Mouse (Mus musculus) mouse trophoblast stem cell (cell line): ENCODE results near the gene Mymk.

Experiments
- in situ Hi-C, 2 experiments: fragments of 300-500 bp; cut with MseI, MboI; formaldehyde crosslinking; loops; 2 replicates in 1 of 2; 3 replicates in 1 of 2; pipeline ENCODE4 v1.15.1; 2025

Mymk gene

GRCm38 (mm10) chr2:27079152-27079584 is 7.2 kb upstream of the Mymk start, which contains the start of gene Adamtsl2:
Adamtsl2 (plus strand) TSS chr2:27079379.
- in situ Hi-C loops = loop anchor here in 1 of 2 experiments (10.0 kb wide), 1 partner anchor 156 kb away; no protein-coding TSS in a partner anchor

DNA sequence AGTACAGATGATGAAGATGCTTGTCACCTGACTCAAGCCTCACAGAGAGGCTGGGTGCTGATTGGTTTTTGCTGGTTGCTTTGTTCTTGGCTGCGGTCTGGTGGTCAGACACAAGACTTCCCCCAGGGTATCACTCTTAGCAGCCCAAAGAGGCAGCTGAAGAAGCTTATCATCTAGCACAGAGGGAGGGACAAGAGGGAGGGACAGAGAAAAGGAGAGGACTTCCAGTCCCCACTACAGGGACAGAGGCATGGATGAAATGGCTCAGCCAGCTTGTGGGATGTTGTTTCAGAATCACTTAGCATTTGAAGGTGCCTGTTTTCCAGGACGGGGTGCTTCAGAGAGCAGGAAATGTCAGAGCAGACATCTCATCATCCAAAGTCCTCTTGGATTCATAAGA is 6.3 kb upstream of the Mymk start:
- in situ Hi-C loops = loop anchor here in 1 of 2 experiments (10.0 kb wide), 1 partner anchor 156 kb away; no protein-coding TSS in a partner anchor

DNA sequence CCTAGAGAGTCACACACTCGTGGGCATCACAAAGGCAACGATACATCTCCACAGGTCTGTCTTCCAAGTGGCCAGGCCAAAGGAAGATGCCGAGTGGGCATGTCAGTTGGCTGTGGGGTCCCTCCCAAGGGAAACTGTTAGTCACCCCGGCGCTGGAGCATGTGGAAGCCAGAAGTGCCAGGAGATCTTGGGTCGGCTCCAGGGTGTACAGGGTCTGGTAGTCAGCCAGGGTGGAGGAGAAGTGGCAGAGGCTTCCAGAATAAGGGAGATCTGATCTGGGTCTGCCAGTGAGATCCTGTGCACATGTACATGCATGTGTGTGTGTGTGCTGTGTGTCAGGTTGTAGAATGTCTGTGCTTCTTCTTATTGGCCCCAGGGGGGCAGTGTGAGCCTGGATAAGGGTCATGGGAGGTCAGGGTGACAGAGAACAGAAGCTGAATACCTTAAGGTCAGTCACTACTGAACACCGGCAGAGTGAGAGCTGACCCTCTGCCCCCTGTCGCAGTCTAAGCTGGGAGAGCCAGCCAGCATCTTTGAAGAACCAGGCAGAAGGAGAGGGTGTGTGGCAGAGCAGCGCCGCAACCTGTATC is 5.8 kb upstream of the Mymk start:
- in situ Hi-C loops = loop anchor here in 1 of 2 experiments (10.0 kb wide), 1 partner anchor 157 kb away; no protein-coding TSS in a partner anchor

GRCm38 (mm10) chr2:27075485-27075884 is 3.5 kb upstream of the Mymk start:
- in situ Hi-C loops = loop anchor here in 1 of 2 experiments (10.0 kb wide), 1 partner anchor 159 kb away; no protein-coding TSS in a partner anchor

DNA sequence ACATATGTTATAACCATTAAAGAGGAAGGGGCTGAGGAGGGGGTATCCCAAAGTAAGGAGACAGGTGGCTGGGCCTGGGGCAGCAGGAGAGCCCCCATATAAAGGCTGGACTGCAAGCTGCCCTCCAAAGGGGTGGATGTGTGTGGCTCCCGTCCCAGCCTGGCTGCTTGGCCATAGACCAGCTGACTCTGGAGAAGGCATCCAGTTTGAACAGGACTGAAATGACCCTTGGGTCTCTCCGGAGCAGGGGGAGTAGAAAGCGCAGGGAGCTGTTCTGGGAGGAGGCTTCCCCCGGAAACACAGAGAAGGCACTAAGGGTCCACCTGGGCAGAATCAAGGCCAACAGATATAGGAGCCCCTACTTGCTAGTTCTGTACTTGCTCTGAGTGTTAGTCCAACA is 2.8 kb upstream of the Mymk start:
- in situ Hi-C loops = loop anchor here in 1 of 2 experiments (10.0 kb wide), 1 partner anchor 160 kb away; no protein-coding TSS in a partner anchor

GRCm38 (mm10) chr2:27073407-27073806 is 1.4 kb upstream of the Mymk start:
- in situ Hi-C loops = loop anchor here in 1 of 2 experiments (10.0 kb wide), 1 partner anchor 161 kb away; no protein-coding TSS in a partner anchor

GRCm38 (mm10) chr2:27071137-27071536 is 842 bp downstream of the Mymk start:
- in situ Hi-C loops = loop anchor here in 1 of 2 experiments (10.0 kb wide), 1 partner anchor 164 kb away; no protein-coding TSS in a partner anchor

DNA sequence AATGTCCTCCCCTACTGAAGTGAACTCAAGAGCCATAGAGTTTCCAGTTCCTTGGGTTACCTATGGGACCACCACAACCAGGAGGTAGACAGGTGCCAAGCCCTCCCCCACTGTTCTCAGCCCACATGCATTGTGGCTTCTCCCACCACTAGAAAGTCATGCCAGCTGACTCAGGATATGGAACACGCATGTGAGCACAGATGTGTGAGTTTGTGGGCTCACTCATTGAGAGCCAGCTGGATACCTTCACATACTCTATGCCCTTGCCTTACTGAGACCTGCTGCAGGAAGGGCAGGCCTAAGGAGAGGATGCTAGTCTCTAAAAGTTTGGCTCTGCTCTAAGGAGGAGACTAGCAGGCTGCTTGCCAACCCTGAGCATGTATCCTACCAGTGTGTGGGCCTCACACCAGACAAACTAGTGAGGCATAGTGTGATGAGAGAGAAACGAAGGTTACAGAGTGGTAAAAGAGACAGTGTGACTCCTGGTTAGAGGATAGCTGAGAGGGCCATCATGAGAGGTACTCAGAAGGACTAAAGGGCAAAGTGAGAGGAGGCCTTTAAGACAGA is 1.6 kb downstream of the Mymk start:
- in situ Hi-C loops = loop anchor here in 1 of 2 experiments (10.0 kb wide), 1 partner anchor 164 kb away; no protein-coding TSS in a partner anchor

- in situ Hi-C loops = loop anchor here in 1 of 2 experiments (10.0 kb wide), 1 partner anchor 165 kb away; no protein-coding TSS in a partner anchor
Observed at GRCm38 (mm10) chr2:27069646-27070045, 2.3 kb downstream of the Mymk start.

GRCm38 (mm10) chr2:27067996-27068395 is 4.0 kb downstream of the Mymk start:
- in situ Hi-C loops = no loop called here

DNA sequence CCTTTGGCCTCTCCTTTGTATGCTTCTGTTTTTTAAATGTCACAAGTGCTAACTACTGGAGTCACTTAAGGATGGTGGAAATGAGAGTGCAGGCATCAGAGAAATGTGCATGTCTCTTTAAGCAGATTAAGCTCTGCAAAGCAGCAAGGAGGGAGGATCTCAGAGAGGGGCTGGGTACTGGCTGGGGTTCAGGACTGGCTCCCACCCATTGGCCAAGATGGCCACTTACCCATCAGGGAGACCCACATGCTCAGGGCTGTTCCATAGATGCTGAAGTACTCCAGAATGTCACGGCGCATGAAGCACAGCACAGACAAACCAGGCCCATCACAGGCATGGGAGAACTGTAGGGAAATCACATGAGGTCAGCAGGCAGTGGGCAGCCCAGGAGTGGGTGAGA is 4.9 kb downstream of the Mymk start:
- in situ Hi-C loops = no loop called here

GRCm38 (mm10) chr2:27059187-27059586 is 12.8 kb downstream of the Mymk start:
- in situ Hi-C loops = no loop called here

DNA sequence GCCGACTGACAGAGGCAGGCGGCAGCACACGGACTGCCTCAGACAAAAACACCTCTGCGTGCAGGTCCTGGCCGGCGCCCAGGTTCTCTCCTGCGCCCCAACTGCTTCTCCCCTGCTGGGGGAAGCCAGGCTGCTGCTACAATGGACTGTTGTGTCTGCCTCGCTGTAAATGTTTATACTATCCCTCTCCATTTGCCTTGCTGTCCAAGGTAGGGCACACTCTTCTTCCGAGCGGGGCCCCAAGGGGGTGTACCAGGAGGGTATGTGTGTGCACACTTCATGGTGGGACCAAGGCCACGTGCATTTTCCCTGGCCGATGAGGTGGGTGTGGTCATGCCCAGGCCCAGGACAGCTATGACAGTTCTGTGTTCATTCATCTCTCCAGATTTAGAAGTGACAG is 13.2 kb downstream of the Mymk start:
- in situ Hi-C loops = no loop called here

DNA sequence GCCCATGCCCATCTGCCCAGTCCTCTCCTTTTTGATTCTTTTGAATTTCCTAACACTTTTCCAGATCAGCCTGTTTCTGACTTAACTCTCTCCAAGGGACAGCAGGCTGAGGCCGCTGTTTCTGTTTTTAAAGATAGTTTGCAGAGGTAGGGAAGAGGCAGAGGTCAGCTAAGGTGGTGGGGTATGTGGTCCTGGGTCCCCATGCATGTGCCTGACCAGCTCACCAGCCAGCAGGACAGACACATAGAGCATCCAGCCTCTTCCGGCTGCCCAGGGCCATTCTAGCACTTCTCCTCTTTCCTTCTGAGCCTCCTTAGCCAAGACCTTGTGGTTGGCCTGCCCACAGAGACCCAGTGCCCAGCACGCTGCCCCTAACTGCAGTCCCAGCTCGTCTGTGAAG is 13.7 kb downstream of the Mymk start:
- in situ Hi-C loops = no loop called here

DNA sequence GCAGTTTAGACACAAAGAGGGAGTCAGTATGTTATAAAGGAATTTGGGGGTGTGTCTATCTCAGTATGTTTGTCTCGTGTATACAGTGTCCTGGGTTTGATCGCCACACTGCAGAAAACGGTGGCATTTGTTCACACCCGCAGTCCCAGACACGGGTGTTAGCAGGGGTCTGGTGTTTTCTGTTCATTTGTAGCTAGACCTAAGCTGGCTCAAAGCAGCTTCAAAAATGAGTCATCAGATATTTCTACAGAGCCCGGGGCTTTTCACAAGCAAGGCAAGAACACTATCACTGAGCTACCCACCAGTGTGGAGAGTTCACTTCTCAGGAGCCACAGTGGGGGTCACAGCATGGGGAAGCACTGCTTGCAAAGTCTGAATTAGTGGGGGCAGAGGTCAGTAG is 22.6 kb downstream of the Mymk start:
- in situ Hi-C loops = loop anchor here (5.0 to 10.0 kb wide), 2 partner anchors 185 to 188 kb away; no protein-coding TSS in a partner anchor

GRCm38 (mm10) chr2:27045979-27046770 is 25.8 kb downstream of the Mymk start:
- in situ Hi-C loops = loop anchor here (5.0 to 10.0 kb wide), 2 partner anchors 189 to 191 kb away; no protein-coding TSS in a partner anchor

GRCm38 (mm10) chr2:27044641-27045040 is 27.3 kb downstream of the Mymk start:
- in situ Hi-C loops = loop anchor here (5.0 to 10.0 kb wide), 2 partner anchors 190 to 193 kb away; no protein-coding TSS in a partner anchor

DNA sequence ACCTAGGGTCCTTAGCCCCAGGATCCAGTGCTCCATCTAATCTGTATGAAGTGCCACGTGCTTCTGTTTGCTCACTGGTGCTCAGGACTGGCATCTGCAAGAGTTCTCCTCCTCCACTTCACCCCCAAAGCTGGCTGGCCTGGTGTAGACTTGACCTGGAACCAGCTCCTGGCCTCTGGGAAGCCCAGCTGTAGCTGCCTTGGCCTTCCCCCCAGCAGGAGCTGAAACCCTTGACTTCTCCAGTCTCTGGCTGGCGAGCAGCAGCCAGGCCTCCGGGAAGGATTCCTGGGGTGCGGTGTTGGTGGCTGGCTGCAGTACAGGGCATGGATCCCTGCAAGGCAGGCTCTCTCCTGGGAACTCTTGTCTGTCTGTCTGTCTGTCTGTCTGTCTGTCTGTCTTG is 27.8 kb downstream of the Mymk start:
- in situ Hi-C loops = loop anchor here in 1 of 2 experiments (10.0 kb wide), 1 partner anchor 191 kb away; no protein-coding TSS in a partner anchor

- in situ Hi-C loops = loop anchor here in 1 of 2 experiments (10.0 kb wide), 1 partner anchor 191 kb away; no protein-coding TSS in a partner anchor
Observed at GRCm38 (mm10) chr2:27043461-27043860, 28.5 kb downstream of the Mymk start.

GRCm38 (mm10) chr2:27042131-27042844 is 29.7 kb downstream of the Mymk start:
- in situ Hi-C loops = loop anchor here in 1 of 2 experiments (10.0 kb wide), 1 partner anchor 193 kb away; no protein-coding TSS in a partner anchor

GRCm38 (mm10) chr2:27039286-27039685 is 32.7 kb downstream of the Mymk start:
- in situ Hi-C loops = no loop called here
